17 mouse cellular contexts compared by ENCODE assay signal in genomic region chr9:52719562-52719961, GRCm38 (mm10). TPM values are rescaled to one million over a fixed set of nuclear protein-coding genes. Genes with fewer than 3 reads are reported as not detected.
"Had no signal": no experiment of that assay in that cellular context is flagged by ENCODE, and none has a peak within 500 bp of the region (broad histone marks: within the 10 kb centered on the region; RNA-seq: fewer than 3 reads in every experiment).

No protein-coding gene starts in this region.

- H3K27ac ChIP-seq: limb, embryonic 12.5 days; liver, embryonic 13.5 days; lung, embryonic 15.5 days; macrophage; neural tube, embryonic 15.5 days had no signal

- ATAC-seq: liver, postnatal 0 days had no signal

- H3K27me3 ChIP-seq: limb, embryonic 12.5 days; liver, embryonic 13.5 days; lung, embryonic 15.5 days; neural tube, embryonic 15.5 days had no signal

- DNase-seq: kidney, adult 8-10 months; kidney, postnatal 25 days; liver; liver, embryonic 13.5 days; liver, postnatal 0 days; lung, postnatal 14 days; right cerebral cortex, adult 18-20 months; right cerebral cortex, postnatal 4 days; spleen, adult 18-20 months; thymus, adult 18-20 months; thymus, postnatal 14 days had no signal

- H3K4me3 ChIP-seq: limb, embryonic 12.5 days; liver, embryonic 13.5 days; lung, embryonic 15.5 days; megakaryocyte, embryonic 14.5 days; myocyte; neural tube, embryonic 15.5 days had no signal

- H3K9ac ChIP-seq: limb, embryonic 12.5 days; liver, embryonic 13.5 days; liver, postnatal 0 days; lung, embryonic 15.5 days; neural tube, embryonic 15.5 days had no signal

- H3K4me1 ChIP-seq: limb, embryonic 12.5 days; liver, embryonic 13.5 days; lung, embryonic 15.5 days; megakaryocyte, embryonic 14.5 days had no signal

- H3K9me3 ChIP-seq: limb, embryonic 12.5 days; liver, embryonic 13.5 days; lung, embryonic 15.5 days; neural tube, embryonic 15.5 days had no signal

- H3K36me3 ChIP-seq: limb, embryonic 12.5 days; liver, embryonic 13.5 days; lung, embryonic 15.5 days; neural tube, embryonic 15.5 days had no signal

- H3K4me2 ChIP-seq: limb, embryonic 12.5 days; liver, embryonic 13.5 days; lung, embryonic 15.5 days; neural tube, embryonic 15.5 days had no signal

RNA-seq across cellular contexts. Expression of gene AI593442, which starts 40.0 kb away (rescaled TPM):
- polyA plus RNA-seq: liver, postnatal 0 days; macrophage; myocyte had no signal
